Mouse (Mus musculus) hindbrain, postnatal 0 days (tissue): Measurements from ENCODE around the gene Gm9857. TPM values are rescaled to one million over a fixed set of nuclear protein-coding genes. Genes with fewer than 3 reads are reported as not detected.

Experiments
- ATAC-seq: fragments of 200-750 bp; cut with Nextera tagmentation; 2 replicates; pipeline ENCODE4 v1.8.0; 2017; ENCODE audit warnings: mild to moderate bottlenecking, moderate TSS enrichment, moderate library complexity
- DNase-seq: peaks from one replicate; pipeline ENCODE4 v3.0.0-alpha.2; 2015; ENCODE audit warnings: low spot score
- H3K27ac ChIP-seq: fragments of 300-500 bp; sonication (generic); 2 replicates; pipeline ENCODE4 v1.5.1; 2014; ENCODE audit warnings: mild to moderate bottlenecking
- H3K27me3 ChIP-seq: fragments of 300-500 bp; sonication (generic); 2 replicates; pipeline ENCODE4 v1.6.1; 2014; ENCODE audit warnings: low read length, mixed read lengths; ENCODE audit not compliant: insufficient read depth
- H3K36me3 ChIP-seq: fragments of 300-500 bp; sonication (generic); 2 replicates; pipeline ENCODE4 v1.6.1; 2014; ENCODE audit warnings: low read length, mixed read lengths; ENCODE audit not compliant: insufficient read depth
- H3K4me1 ChIP-seq: fragments of 300-500 bp; sonication (generic); 2 replicates; pipeline ENCODE4 v1.6.1; 2014; ENCODE audit warnings: antibody characterized with exemption, low read length, mixed read lengths; ENCODE audit not compliant: insufficient read depth
- H3K4me2 ChIP-seq: fragments of 300-500 bp; sonication (generic); 2 replicates; pipeline ENCODE4 v1.6.1; 2014; ENCODE audit warnings: low read depth, mild to moderate bottlenecking, low read length, moderate library complexity, mixed read lengths
- H3K4me3 ChIP-seq: fragments of 300-500 bp; sonication (generic); 2 replicates; pipeline ENCODE4 v1.5.1; 2014; ENCODE audit warnings: low read length
- H3K9ac ChIP-seq: fragments of 300-500 bp; sonication (generic); replicated peaks from 2 replicates; pipeline ENCODE4 v1.6.1; 2014; ENCODE audit warnings: mild to moderate bottlenecking, low read length, moderate library complexity, mixed read lengths
- H3K9me3 ChIP-seq: fragments of 300-500 bp; sonication (generic); 2 replicates; pipeline ENCODE4 v1.6.1; 2016; ENCODE audit warnings: low read length, mixed read lengths
- CTCF ChIP-seq: IDR thresholded peaks from 2 replicates; pipeline ENCODE4 v1.5.1; 2016; ENCODE audit warnings: antibody characterized with exemption, control low read depth, low read depth
- WGBS: fragments of 180-500 bp; shearing (Covaris S2); extraction: QIAGEN DNeasy Blood & Tissue Kit; methylation state at CpG from one replicate; pipeline ENCODE4 v1.1.7; 2014; 5-methylcytosine and 5-hydroxymethylcytosine counted together
- polyA plus RNA-seq: library from polyadenylated mRNA; unstranded; fragments of >200 nt; fragmentation: Nextera tagmentation; extraction: Ambion mirVana; gene quantifications from 2 replicates; pipeline ENCODE4 v1.2.1, GENCODE M21; 2015
- total RNA-seq: library from RNA; depleted of rRNA; stranded (reverse); fragments of >200 nt; gene quantifications from 2 replicates; pipeline ENCODE4 v1.2.3, GENCODE M21; 2014; rRNA removed

Gene Gm9857
- total RNA-seq (not detected in 2 replicates), polyA plus RNA-seq (0.54 TPM in 1 of 2 replicates, not detected in the other)

- peak; percentile 66 for DNase-seq
- H3K4me2 ChIP-seq: peak within 1 kb of the TSS; percentile 46
- TF ChIP-seq CTCF: no peak
- H3K4me1 ChIP-seq: no peaks in the 10 kb centered on the region
- peak; percentile 89 for ATAC-seq
- H3K9me3 ChIP-seq: no peaks in the 10 kb centered on the region
- no peak within 1 kb of the TSS for H3K27ac ChIP-seq
- 0 out of 2 replicates have a peak within 1 kb of the TSS, but pooled peaks have one; percentile 19 for H3K9ac ChIP-seq
- H3K4me3 ChIP-seq: peak within 1 kb of the TSS; percentile 14
- WGBS: 63% methylated on average over 40 of the region's 59 CpGs
- no peaks in the 10 kb centered on the region for H3K27me3 ChIP-seq
- H3K36me3 ChIP-seq: no peaks in the 10 kb centered on the region
Measured at GRCm38 (mm10) chr3:108940001-108940633, at the start of gene Gm9857. Gene Gm9857 (minus strand): TSS chr3:108940445.

GRCm38 (mm10) chr3:108987009-108987659 lies 46.9 kb upstream of the Gm9857 start:
- 41% methylated on average over 12 of the region's 12 CpGs for WGBS
- DNase-seq (no peak), ATAC-seq (peak; percentile 76)
- Histone ChIP-seq H3K27me3 (no peaks in the 10 kb centered on the region), H3K27ac (peak overlapping the region; percentile 65; the same call in 1 of the 2 replicates), H3K4me2 (no peak overlapping the region), H3K9ac (no peak overlapping the region), H3K36me3 (peaks cover 15% of the 10 kb centered on the region; the same call in 1 of the 2 replicates), H3K9me3 (no peaks in the 10 kb centered on the region), H3K4me3 (no peak overlapping the region), H3K4me1 (no peaks in the 10 kb centered on the region)
- no peak for TF ChIP-seq CTCF

GRCm38 (mm10) chr3:108986534-108986933 lies 46.3 kb upstream of the Gm9857 start:
- Histone ChIP-seq H3K4me3 (no peak overlapping the region), H3K4me1 (no peaks in the 10 kb centered on the region), H3K9ac (no peak overlapping the region), H3K27ac (peak overlapping the region; percentile 65; the same call in 1 of the 2 replicates), H3K4me2 (no peak overlapping the region), H3K27me3 (no peaks in the 10 kb centered on the region), H3K9me3 (no peaks in the 10 kb centered on the region), H3K36me3 (peaks cover 15% of the 10 kb centered on the region; the same call in 1 of the 2 replicates)
- TF ChIP-seq CTCF: no peak
- WGBS: 64% methylated on average over 1 of the region's 1 CpGs
- ATAC-seq (peak; percentile 49; the same call in 1 of the 2 replicates), DNase-seq (peak; percentile 44)

GRCm38 (mm10) chr3:108983989-108984388 lies 43.7 kb upstream of the Gm9857 start:
- TF ChIP-seq CTCF: no peak
- H3K9me3 ChIP-seq: no peaks in the 10 kb centered on the region
- DNase-seq (no peak), ATAC-seq (no peak)
- no peak overlapping the region for H3K4me3 ChIP-seq
- H3K27ac ChIP-seq: no peak overlapping the region
- no peaks in the 10 kb centered on the region for H3K27me3 ChIP-seq
- no peak overlapping the region for H3K4me2 ChIP-seq
- no peaks in the 10 kb centered on the region for H3K4me1 ChIP-seq
- peaks cover 25% of the 10 kb centered on the region; the same call in 1 of the 2 replicates for H3K36me3 ChIP-seq
- 87% methylated on average over 5 of the region's 5 CpGs for WGBS
- no peak overlapping the region for H3K9ac ChIP-seq

GRCm38 (mm10) chr3:108981946-108982345 lies 41.7 kb upstream of the Gm9857 start:
- H3K4me2 ChIP-seq: no peak overlapping the region
- H3K36me3 ChIP-seq: peaks cover 35% of the 10 kb centered on the region
- no peak overlapping the region for H3K9ac ChIP-seq
- H3K27me3 ChIP-seq: no peaks in the 10 kb centered on the region
- ATAC-seq: no peak
- no peaks in the 10 kb centered on the region for H3K4me1 ChIP-seq
- 74% methylated on average over 6 of the region's 6 CpGs for WGBS
- no peak overlapping the region for H3K4me3 ChIP-seq
- TF ChIP-seq CTCF: no peak
- no peaks in the 10 kb centered on the region for H3K9me3 ChIP-seq
- no peak overlapping the region for H3K27ac ChIP-seq
- DNase-seq: no peak

GRCm38 (mm10) chr3:108977340-108978030 lies 37.2 kb upstream of the Gm9857 start:
- DNase-seq (no peak), ATAC-seq (no peak)
- H3K4me3 ChIP-seq: no peak overlapping the region
- H3K9ac ChIP-seq: no peak overlapping the region
- 95% methylated on average over 13 of the region's 13 CpGs for WGBS
- peak; percentile 30; the same call in 1 of the 2 replicates for TF ChIP-seq CTCF
- H3K9me3 ChIP-seq: no peaks in the 10 kb centered on the region
- no peaks in the 10 kb centered on the region for H3K4me1 ChIP-seq
- H3K36me3 ChIP-seq: peaks cover 46% of the 10 kb centered on the region
- no peaks in the 10 kb centered on the region for H3K27me3 ChIP-seq
- H3K27ac ChIP-seq: no peak overlapping the region
- no peak overlapping the region for H3K4me2 ChIP-seq
